Mouse (Mus musculus) 3134 (cell line): ENCODE measurements around the gene Dusp1.

Experiments
- DNase-seq: peaks from one replicate; pipeline ENCODE4 v3.0.0-alpha.2; 2011; ENCODE audit warnings: low spot score; ENCODE audit not compliant: insufficient read length; ENCODE audit errors: extremely low read depth

The Dusp1 gene

GRCm38 (mm10) chr17:26584558-26585136 lies 22.7 kb upstream of the Dusp1 start:
- DNase-seq: peak; percentile 92

GRCm38 (mm10) chr17:26584063-26584462 lies 22.1 kb upstream of the Dusp1 start:
- DNase-seq: no peak

GRCm38 (mm10) chr17:26583606-26584005 lies 21.7 kb upstream of the Dusp1 start:
- no peak for DNase-seq

- DNase-seq: no peak
Observed at GRCm38 (mm10) chr17:26583056-26583455, 21.1 kb upstream of the Dusp1 start.

- peak; percentile 59 for DNase-seq
Observed at GRCm38 (mm10) chr17:26582297-26582696, 20.4 kb upstream of the Dusp1 start.

- no peak for DNase-seq
Observed at GRCm38 (mm10) chr17:26580873-26581401, 19.0 kb upstream of the Dusp1 start.

GRCm38 (mm10) chr17:26579396-26579795 lies 17.5 kb upstream of the Dusp1 start:
- DNase-seq: no peak

- no peak for DNase-seq
Observed at GRCm38 (mm10) chr17:26578771-26579170, 16.8 kb upstream of the Dusp1 start.

- DNase-seq: no peak
Observed at GRCm38 (mm10) chr17:26578162-26578561, 16.2 kb upstream of the Dusp1 start.

- no peak for DNase-seq
Observed at GRCm38 (mm10) chr17:26577309-26577708, 15.4 kb upstream of the Dusp1 start.

GRCm38 (mm10) chr17:26576833-26577232 lies 14.9 kb upstream of the Dusp1 start:
- no peak for DNase-seq

- no peak for DNase-seq
Observed at GRCm38 (mm10) chr17:26575786-26576690, 14.1 kb upstream of the Dusp1 start.

- no peak for DNase-seq
Observed at GRCm38 (mm10) chr17:26574701-26575100, 12.8 kb upstream of the Dusp1 start.

GRCm38 (mm10) chr17:26574118-26574517 lies 12.2 kb upstream of the Dusp1 start:
- peak; percentile 42 for DNase-seq

- DNase-seq: no peak
Observed at GRCm38 (mm10) chr17:26572265-26572664, 10.3 kb upstream of the Dusp1 start.

GRCm38 (mm10) chr17:26571377-26571776 lies 9.4 kb upstream of the Dusp1 start:
- DNase-seq: no peak

GRCm38 (mm10) chr17:26570651-26571118 lies 8.8 kb upstream of the Dusp1 start:
- no peak for DNase-seq

GRCm38 (mm10) chr17:26569594-26570350 lies 7.8 kb upstream of the Dusp1 start:
- DNase-seq: no peak

GRCm38 (mm10) chr17:26567818-26568173 lies 5.9 kb upstream of the Dusp1 start:
- DNase-seq: no peak

- DNase-seq: no peak
Observed at GRCm38 (mm10) chr17:26567142-26567817, 5.4 kb upstream of the Dusp1 start.
